Mouse (Mus musculus) spleen, postnatal 36 days (tissue): Measurements from ENCODE around the gene Pold2.
"Not testable (repeated sequence)": the region's sequence is repeated elsewhere in the genome, so short reads cannot be mapped to it uniquely, and the experiment has no call there.

ENCODE experiments used
- DNase-seq, 2 experiments: peaks; one replicate each; pipeline ENCODE4 v3.0.0; 2022; ENCODE audit warnings: low spot score in 2 of 2, mixed read lengths in 1 of 2

The Pold2 gene

GRCm38 (mm10) chr11:5897839-5898238, 19.7 kb upstream of the Pold2 start:
- DNase-seq: no peak

GRCm38 (mm10) chr11:5897230-5897629, 19.1 kb upstream of the Pold2 start:
- no peak for DNase-seq

DNA sequence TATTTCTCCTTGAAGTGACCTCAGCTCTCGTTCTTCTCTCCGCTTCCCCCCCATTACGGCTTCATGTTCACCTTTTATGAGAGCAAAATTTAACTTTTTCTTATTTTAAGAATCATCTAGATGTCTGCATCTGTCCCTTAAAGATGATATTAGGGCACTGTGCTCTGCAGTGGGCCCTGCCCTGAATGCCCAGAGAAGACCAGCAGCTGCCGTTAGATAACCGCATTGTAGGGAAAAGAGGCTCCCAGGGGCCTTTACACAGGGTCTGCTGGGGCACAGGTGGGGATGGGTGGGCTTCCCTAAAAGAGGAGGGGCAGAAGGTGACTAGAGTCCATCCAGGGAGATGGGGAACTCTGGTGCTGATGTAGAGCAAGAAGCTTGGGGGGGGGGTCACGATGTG, 15.7 kb upstream of the Pold2 start:
- no peak for DNase-seq

DNA sequence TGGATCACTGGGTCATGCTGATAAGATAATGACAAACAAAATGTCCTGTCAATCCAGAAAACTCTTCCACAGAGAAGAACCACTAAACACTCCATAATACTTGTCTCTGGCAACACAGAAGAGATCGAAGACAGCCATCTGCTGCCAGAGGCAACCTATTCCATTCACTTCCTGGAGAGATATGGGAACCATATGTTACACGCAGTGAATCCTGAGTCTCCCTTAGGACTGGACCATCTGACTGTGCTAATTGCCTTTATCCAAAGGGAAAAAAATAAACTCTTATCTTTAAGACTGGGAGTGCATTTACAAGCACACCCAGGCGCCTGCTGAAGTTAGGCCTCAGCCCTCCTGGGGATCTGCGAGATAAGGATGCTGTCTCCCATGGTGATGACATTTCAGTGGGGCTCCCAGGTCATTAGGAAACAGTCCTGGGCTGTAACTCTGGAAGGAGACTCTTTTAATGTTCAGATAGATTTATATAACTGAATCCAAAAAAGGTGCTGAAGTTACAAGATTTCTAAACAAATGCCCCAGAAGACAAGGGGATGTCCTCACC, 14.8 kb upstream of the Pold2 start:
- DNase-seq: no peak

DNA sequence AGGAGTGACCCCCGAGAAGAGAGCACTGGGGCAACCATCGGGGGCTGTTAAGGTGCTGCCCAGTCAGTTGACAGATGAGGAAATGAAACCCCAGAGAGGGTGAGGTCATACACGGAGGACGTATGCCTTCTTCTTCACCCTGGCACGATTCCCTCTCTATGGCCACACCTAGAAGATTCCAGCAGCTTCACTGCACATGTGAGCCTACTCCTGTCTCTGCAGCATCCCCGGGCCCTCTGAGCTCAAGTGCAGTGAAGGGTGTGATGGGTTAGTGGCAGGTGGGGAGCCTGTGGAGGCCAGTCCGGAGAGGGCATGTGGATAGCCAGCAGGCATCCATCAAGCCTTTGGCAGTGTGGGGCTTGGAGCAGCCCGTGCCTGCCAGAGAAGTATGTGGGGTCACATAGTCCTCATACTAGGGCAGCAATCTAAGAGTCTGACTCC, 14.1 kb upstream of the Pold2 start:
- DNase-seq: peak; percentile 41 to 48

GRCm38 (mm10) chr11:5888563-5888962, 10.5 kb upstream of the Pold2 start:
- DNase-seq: not testable (repeated sequence)

DNA sequence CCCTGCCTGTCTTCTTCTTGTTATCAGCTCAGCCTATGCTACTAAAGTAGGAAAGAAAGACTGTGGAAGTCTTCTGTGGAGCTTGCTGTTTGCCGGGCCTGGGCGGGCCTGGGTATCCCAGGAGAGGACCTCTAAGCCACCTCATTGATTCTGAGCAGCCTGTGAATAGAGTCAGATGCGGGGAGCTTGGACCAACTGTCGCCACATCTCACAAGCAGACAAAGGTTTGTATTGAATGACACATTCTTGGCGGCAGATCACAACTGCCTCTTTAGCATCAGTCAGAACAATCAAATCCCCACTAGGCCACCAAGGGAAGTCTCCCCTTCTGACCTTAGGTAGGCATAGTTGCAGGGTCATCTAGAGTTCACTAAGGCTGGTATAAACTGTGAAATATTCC, 9.2 kb upstream of the Pold2 start:
- no peak for DNase-seq

- peak; percentile 28 to 53 for DNase-seq
These were observed 8.1 kb upstream of the Pold2 start for GRCm38 (mm10) chr11:5886187-5886586.

DNA sequence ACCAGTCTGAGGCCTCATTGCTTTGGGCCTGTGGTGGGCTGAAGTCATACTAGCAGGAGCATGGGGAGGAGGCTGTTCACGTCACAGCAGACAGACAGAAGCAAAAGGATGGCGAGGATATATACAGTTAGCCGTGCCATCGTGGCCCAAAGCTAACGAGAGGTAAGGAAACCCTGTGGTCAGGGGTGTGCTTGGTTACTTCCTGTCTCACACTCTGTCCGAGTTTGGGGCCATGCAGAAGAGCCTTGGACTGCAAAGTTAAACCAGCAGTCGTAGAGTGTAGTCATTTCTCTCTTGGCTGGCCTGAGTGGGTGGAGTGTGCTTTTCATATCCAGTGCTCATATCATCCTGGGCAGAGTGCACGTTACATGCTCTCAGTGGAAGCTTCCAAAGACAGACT, 4.4 kb upstream of the Pold2 start:
- peak; percentile 35 to 52 for DNase-seq

DNA sequence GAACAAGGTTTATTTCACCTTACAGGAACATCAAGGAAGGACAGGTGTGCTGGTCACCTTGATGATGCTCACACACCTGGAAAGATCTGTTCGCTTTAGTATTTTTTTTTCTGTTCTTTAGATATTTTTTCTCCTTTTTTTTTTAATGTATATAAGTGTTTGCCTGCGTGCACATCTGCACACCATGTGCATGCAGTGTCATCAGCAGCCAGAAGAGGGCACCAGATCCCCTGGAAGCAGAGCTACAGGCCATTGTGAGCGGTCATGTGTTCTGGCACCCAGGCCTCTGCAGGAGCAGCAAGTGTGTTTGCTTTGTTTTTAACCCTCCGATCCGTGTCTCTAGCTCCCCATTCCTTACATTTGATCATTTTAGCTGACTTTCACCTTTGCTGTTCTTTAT, 1.8 kb upstream of the Pold2 start:
- peak; percentile 30 to 39 for DNase-seq

DNA sequence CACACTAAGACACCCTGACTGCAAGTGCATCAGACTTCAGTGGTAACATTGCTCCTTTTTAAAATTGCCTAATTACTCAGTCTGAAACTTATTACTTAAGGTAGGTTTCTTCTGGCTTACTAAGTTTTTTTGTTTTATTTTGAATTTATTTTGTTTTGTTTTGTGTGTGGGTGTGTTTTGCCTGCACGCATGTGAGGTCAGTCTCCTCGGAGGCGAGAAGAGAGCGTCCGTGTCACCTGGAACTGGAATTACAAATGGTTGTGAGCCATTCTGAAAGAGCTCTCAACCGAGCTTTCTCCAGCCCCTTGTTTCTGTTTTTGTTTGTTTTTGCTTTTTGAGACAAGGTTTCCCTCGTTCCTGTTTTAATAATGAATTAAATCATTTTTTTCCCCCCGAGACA, 569 bp upstream of the Pold2 start:
- DNase-seq: no peak

DNA sequence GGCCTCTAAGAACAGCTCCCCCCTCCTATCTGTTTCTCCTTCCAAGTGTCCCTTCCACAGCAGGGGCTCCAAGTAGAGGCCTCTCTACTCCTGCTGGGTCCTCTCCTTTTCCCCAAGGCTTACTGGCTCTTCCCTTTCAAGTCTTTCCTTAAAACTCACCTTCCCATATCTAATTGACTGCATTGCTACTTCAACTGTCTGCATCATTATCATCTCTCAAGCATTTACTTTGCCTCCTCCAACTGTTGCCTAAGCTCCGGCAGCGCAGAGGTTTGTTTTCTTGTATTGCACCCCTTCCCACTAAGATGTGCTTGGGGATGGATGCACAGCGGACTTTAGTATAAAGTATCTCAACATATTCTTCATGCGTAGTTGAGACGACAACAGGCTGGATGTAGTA, 671 bp downstream of the Pold2 start:
- DNase-seq: no peak

DNA sequence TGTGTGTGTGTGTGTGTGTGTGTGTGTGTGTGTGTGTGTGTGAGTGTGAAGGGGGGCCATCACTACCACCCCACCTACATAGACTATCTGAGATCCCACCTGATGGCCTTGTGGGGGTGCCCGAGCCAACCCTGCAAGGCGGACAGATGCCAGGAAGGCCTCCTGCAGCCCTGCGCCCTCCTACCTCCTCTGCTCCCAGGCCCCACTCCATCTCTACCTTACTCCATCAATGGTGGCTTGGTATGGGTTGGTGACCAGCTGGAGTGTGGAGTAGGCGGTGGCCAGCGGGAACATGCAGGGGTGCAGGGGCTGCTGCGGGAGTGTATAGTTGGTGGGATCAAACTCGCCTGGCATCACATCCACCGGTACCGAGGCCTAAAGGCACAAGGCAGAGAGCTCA, 4.9 kb downstream of the Pold2 start:
- no peak for DNase-seq

- DNase-seq: no peak
These were observed 5.4 kb downstream of the Pold2 start for GRCm38 (mm10) chr11:5872707-5873106.

DNA sequence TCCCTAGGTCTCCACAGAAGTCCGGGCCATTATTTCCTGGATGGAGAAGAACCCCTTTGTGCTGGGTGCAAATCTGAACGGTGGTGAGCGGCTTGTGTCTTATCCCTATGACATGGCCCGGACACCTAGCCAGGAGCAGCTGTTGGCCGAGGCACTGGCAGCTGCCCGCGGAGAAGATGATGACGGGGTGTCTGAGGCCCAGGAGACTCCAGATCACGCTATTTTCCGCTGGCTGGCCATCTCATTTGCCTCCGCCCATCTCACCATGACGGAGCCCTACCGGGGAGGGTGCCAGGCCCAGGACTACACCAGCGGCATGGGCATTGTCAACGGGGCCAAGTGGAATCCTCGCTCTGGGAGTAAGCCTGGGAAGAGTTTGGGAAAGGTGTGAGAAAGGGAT, 8.0 kb downstream of the Pold2 start:
- DNase-seq: no peak

DNA sequence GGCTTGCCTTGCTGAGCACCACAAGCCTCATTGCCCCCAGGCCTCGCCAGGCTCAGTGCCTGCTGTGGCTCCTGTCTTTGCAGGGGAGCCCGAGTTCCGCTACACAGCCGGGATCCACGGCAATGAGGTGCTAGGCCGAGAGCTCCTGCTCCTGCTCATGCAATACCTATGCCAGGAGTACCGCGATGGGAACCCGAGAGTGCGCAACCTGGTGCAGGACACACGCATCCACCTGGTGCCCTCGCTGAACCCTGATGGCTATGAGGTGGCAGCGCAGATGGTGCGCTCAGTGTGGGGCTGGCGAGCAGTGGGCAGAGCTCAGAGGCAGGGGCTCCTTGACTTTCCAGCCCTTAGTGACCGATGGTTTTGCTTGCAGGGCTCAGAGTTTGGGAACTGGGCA, 8.8 kb downstream of the Pold2 start:
- no peak for DNase-seq

GRCm38 (mm10) chr11:5868324-5868723, 9.8 kb downstream of the Pold2 start:
- DNase-seq: no peak

DNA sequence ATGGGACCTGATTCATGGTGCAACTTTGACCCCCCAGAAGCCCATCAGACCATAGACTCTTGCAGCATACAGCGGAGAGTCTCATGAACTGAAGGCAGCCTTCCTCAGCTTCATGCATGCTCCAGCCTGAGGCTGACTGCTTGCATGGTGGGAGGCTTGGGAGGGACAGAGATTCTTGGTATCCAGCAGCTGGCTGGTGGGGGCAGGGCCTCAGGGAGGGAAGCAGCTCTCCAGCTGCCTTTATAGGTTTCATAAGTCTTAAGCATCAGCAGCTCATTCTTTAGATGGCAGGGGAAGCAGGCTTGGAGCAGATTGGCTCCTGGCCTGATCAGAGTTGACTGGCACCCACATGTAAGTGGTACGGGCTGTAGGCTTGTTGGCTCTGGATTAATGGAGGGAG, 10.9 kb downstream of the Pold2 start:
- DNase-seq: no peak

DNA sequence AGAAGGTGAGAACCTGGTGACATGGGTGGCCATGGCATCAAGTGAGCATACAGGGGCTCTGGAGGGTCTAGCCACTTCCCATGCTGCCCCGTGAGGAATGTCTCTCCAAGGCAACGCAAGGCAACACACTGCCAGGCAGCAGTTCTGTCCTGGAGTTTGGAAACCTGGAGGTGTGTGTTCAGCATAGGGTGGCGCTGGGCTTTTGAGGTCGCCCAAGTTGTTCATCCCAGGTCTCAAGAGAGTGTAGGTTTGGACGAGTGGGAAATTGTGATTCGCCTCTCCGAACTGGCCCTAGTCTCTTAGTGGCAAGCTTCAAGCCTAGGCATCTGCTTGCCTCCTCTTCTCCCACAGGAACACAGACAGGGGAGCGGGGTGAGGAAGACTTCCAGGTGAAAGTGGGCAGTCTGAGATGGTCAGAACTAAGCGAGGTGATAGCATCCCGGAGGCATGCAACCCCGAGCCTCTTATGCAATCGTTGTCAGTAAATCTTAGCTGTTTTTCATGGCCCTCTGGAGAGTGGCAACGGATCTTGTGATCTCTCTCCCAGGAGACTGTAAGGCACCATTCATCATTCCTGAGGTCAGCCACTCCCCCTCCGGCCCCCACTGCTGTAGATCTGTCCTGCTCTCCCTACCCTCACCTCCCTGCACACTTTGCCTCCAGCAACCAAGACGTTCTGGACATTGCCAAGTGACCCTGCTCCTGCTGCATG, 15.5 kb downstream of the Pold2 start:
- no peak for DNase-seq

DNA sequence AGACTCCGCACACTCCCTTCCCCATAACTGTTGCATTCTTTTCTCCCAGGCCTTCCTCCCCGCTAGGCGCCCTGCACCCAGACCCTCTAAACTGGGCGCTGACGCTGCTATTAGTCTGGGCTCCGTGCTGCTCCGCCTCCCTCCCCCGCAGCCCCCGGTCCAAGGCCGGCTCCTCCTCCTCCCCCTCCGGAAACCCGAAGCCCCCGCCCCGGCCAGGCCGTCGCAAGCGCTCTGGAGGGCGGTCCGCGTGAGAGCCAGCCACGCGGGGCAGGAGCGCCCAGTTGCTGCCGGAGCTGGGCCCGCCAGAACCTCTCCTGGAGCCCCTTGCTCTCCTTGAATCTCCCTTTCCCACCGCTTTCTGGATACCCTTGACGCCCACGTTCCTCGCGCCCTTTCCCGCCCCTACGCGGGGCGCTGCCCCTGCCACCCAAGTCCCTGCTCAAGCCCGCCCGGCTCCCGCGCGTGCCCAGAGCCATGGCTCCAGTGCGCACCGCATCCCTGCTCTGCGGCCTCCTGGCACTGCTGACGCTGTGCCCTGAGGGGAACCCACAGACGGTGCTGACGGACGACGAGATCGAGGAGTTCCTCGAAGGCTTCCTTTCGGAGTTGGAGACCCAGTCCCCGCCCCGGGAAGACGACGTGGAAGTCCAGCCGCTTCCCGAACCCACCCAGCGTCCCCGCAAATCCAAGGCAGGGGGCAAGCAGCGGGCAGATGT, 16.3 kb downstream of the Pold2 start, which contains the start of gene Aebp1:
Gene Aebp1, plus strand, starts transcription at position 270 of the 716 bp plus-strand sequence.
- peak in 1 of 2 experiments; percentile 25 for DNase-seq

GRCm38 (mm10) chr11:5860639-5861038, 17.5 kb downstream of the Pold2 start:
- no peak for DNase-seq

DNA sequence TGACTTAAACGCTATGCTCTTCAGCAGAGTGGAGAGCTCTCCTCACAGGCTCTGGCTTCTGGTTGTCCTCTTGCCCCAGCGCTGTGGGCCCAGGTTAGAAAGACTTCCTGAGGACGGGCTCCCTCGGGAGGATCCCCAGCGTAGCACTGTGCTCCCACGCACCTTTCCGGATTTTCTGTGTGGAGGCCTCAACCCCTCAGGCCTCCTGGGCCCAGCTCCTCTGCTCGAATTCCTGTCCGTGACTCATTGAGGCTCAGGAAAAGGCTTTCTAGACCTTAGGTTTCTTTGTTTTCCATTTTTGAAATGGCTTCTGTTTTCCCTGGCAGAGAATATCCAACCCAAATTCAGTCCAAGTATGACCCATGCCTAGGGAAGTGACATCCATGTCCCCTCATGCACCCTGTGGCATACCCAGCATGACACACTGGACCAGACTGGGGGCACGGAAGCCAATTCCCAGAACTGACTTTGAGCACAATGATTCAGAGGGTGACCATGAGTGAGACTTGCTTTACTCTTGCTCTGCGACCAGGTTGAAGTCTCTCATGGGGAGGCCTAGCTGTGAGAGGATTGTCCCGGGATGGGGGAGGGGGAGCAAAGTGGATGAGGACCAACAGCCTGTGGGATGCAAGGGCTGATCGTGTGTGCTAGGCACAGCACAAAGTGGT, 18.1 kb downstream of the Pold2 start:
- DNase-seq: no peak
